Mouse (Mus musculus): Measurements from ENCODE around the gene Slc24a4. TPM values are rescaled to one million over a fixed set of nuclear protein-coding genes. Genes with fewer than 3 reads are reported as not detected.
"Not testable (repeated sequence)": the region's sequence is repeated elsewhere in the genome, so short reads cannot be mapped to it uniquely, and the experiment has no call there.

Gene Slc24a4
- total RNA-seq, 2 experiments from 2014 or later: 0.45 to 0.87 TPM

GRCm38 (mm10) chr12:102166691-102167261 is 38.2 kb downstream of the Slc24a4 start:
- no peak for DNase-seq

GRCm38 (mm10) chr12:102167302-102167701 is 38.8 kb downstream of the Slc24a4 start:
- DNase-seq: no peak

GRCm38 (mm10) chr12:102172746-102173145 is 44.2 kb downstream of the Slc24a4 start:
- DNase-seq: peak; percentile 60

GRCm38 (mm10) chr12:102173345-102173744 is 44.8 kb downstream of the Slc24a4 start:
- DNase-seq: no peak

- DNase-seq: no peak
Measured at GRCm38 (mm10) chr12:102180371-102181074, 52.0 kb downstream of the Slc24a4 start.

- peak; percentile 81 for DNase-seq
Measured at GRCm38 (mm10) chr12:102181799-102182357, 53.3 kb downstream of the Slc24a4 start.

GRCm38 (mm10) chr12:102182621-102183020 is 54.1 kb downstream of the Slc24a4 start:
- no peak for DNase-seq

GRCm38 (mm10) chr12:102183201-102183600 is 54.7 kb downstream of the Slc24a4 start:
- peak; percentile 14 for DNase-seq

- no peak for DNase-seq
Measured at GRCm38 (mm10) chr12:102190820-102191219, 62.3 kb downstream of the Slc24a4 start.

GRCm38 (mm10) chr12:102201516-102201915 is 73.0 kb downstream of the Slc24a4 start:
- DNase-seq: no peak

GRCm38 (mm10) chr12:102202901-102203300 is 74.4 kb downstream of the Slc24a4 start:
- peak; percentile 11 for DNase-seq

- DNase-seq: no peak
Measured at GRCm38 (mm10) chr12:102206471-102206870, 77.9 kb downstream of the Slc24a4 start.

- DNase-seq: no peak
Measured at GRCm38 (mm10) chr12:102207245-102207644, 78.7 kb downstream of the Slc24a4 start.

- no peak for DNase-seq
Measured at GRCm38 (mm10) chr12:102210801-102211200, 82.3 kb downstream of the Slc24a4 start.

GRCm38 (mm10) chr12:102223404-102223803 is 94.9 kb downstream of the Slc24a4 start:
- no peak for DNase-seq

- DNase-seq: not testable (repeated sequence)
Measured at GRCm38 (mm10) chr12:102224112-102224511, 95.6 kb downstream of the Slc24a4 start.

- DNase-seq: no peak
Measured at GRCm38 (mm10) chr12:102225165-102225564, 96.6 kb downstream of the Slc24a4 start.

- DNase-seq: no peak
Measured at GRCm38 (mm10) chr12:102235551-102235950, 107.0 kb downstream of the Slc24a4 start.

- DNase-seq: no peak
Measured at GRCm38 (mm10) chr12:102236317-102236716, 107.8 kb downstream of the Slc24a4 start.

- DNase-seq: peak; percentile 7
Measured at GRCm38 (mm10) chr12:102242076-102242722, 113.7 kb downstream of the Slc24a4 start.

GRCm38 (mm10) chr12:102243915-102244314 is 115.4 kb downstream of the Slc24a4 start:
- DNase-seq: no peak

- DNase-seq: no peak
Measured at GRCm38 (mm10) chr12:102246226-102246625, 117.7 kb downstream of the Slc24a4 start.

- no peak for DNase-seq
Measured at GRCm38 (mm10) chr12:102248104-102248503, 119.6 kb downstream of the Slc24a4 start.
